Mouse (Mus musculus) heart, postnatal 0 days (tissue): ENCODE data around the gene Wdr59.

ENCODE experiments used
- CTCF ChIP-seq: IDR thresholded peaks from 2 replicates; pipeline ENCODE4 v1.5.1; 2016; ENCODE audit warnings: antibody characterized with exemption, control low read depth, low read depth
- EP300 ChIP-seq: IDR thresholded peaks from 2 replicates; pipeline ENCODE4 v1.6.1; 2016; ENCODE audit warnings: antibody characterized with exemption, low read depth

- TF ChIP-seq CTCF: no peak
- no peak for TF ChIP-seq EP300
These were observed 97.2 kb downstream of the Wdr59 start for GRCm38 (mm10) chr8:111424646-111425045.
